Mouse (Mus musculus): ENCODE measurements around the gene Agpat1. TPM values are rescaled to one million over a fixed set of nuclear protein-coding genes. Genes with fewer than 3 reads are reported as not detected.

Agpat1 gene
- total RNA-seq, 4 experiments from 2014 or later: 89.5 to 104 (median 97.0) TPM

GRCm38 (mm10) chr17:34630761-34631301, 26.8 kb downstream of the Agpat1 start:
- DNase-seq (ENCODE audit: low spot score in 2 of 2): no peak

- DNase-seq (ENCODE audit: low spot score in 2 of 2): no peak
Observed at GRCm38 (mm10) chr17:34631647-34632046, 27.6 kb downstream of the Agpat1 start.

GRCm38 (mm10) chr17:34632261-34632691, 28.2 kb downstream of the Agpat1 start:
- DNase-seq (ENCODE audit: low spot score in 2 of 2): peak; percentile 68 to 76

- no peak for DNase-seq (ENCODE audit: low spot score in 2 of 2)
Observed at GRCm38 (mm10) chr17:34635671-34636070, 31.6 kb downstream of the Agpat1 start.

GRCm38 (mm10) chr17:34637459-34637858, 33.4 kb downstream of the Agpat1 start:
- no peak for DNase-seq (ENCODE audit: low spot score in 2 of 2)

GRCm38 (mm10) chr17:34639461-34640255, 35.6 kb downstream of the Agpat1 start:
- no peak for DNase-seq (ENCODE audit: low spot score in 2 of 2)

- no peak for DNase-seq (ENCODE audit: low spot score in 2 of 2)
Observed at GRCm38 (mm10) chr17:34640778-34641601, 36.9 kb downstream of the Agpat1 start.

- DNase-seq (ENCODE audit: low spot score in 2 of 2): no peak
Observed at GRCm38 (mm10) chr17:34641945-34642344, 37.9 kb downstream of the Agpat1 start.

- no peak for DNase-seq (ENCODE audit: low spot score in 2 of 2)
Observed at GRCm38 (mm10) chr17:34643379-34643778, 39.3 kb downstream of the Agpat1 start.

GRCm38 (mm10) chr17:34643944-34644343, 39.9 kb downstream of the Agpat1 start:
- DNase-seq (ENCODE audit: low spot score in 2 of 2): no peak

- DNase-seq (ENCODE audit: low spot score in 2 of 2): peak; percentile 92 to 94
Observed at GRCm38 (mm10) chr17:34644608-34645007, 40.5 kb downstream of the Agpat1 start, which contains the start of gene Fkbpl. TSS of gene Fkbpl (plus strand) at chr17:34644764.

- DNase-seq (ENCODE audit: low spot score in 2 of 2): no peak
Observed at GRCm38 (mm10) chr17:34645256-34645829, 41.3 kb downstream of the Agpat1 start.

- DNase-seq (ENCODE audit: low spot score in 2 of 2): no peak
Observed at GRCm38 (mm10) chr17:34645831-34646511, 41.9 kb downstream of the Agpat1 start.

GRCm38 (mm10) chr17:34646906-34647787, 43.1 kb downstream of the Agpat1 start, which contains the start of gene Atf6b:
TSS of gene Atf6b (plus strand) at chr17:34647146.
- DNase-seq (ENCODE audit: low spot score in 2 of 2): peak; percentile 92 to 96

GRCm38 (mm10) chr17:34648141-34648890, 44.3 kb downstream of the Agpat1 start:
- no peak for DNase-seq (ENCODE audit: low spot score in 2 of 2)

- DNase-seq (ENCODE audit: low spot score in 2 of 2): no peak
Observed at GRCm38 (mm10) chr17:34649106-34649864, 45.2 kb downstream of the Agpat1 start.

GRCm38 (mm10) chr17:34650781-34651180, 46.7 kb downstream of the Agpat1 start:
- no peak for DNase-seq (ENCODE audit: low spot score in 2 of 2)

- DNase-seq (ENCODE audit: low spot score in 2 of 2): no peak
Observed at GRCm38 (mm10) chr17:34651507-34652221, 47.6 kb downstream of the Agpat1 start.
